Mouse (Mus musculus): ENCODE data around the gene Tmc8. TPM values are rescaled to one million over a fixed set of nuclear protein-coding genes. Genes with fewer than 3 reads are reported as not detected.
A peak's percentile ranks its signal among the peaks of the same experiment; 100 is the strongest.

Tmc8 gene
- polyA plus RNA-seq, 1 experiment from 2014 or later: 21.6 TPM

DNA sequence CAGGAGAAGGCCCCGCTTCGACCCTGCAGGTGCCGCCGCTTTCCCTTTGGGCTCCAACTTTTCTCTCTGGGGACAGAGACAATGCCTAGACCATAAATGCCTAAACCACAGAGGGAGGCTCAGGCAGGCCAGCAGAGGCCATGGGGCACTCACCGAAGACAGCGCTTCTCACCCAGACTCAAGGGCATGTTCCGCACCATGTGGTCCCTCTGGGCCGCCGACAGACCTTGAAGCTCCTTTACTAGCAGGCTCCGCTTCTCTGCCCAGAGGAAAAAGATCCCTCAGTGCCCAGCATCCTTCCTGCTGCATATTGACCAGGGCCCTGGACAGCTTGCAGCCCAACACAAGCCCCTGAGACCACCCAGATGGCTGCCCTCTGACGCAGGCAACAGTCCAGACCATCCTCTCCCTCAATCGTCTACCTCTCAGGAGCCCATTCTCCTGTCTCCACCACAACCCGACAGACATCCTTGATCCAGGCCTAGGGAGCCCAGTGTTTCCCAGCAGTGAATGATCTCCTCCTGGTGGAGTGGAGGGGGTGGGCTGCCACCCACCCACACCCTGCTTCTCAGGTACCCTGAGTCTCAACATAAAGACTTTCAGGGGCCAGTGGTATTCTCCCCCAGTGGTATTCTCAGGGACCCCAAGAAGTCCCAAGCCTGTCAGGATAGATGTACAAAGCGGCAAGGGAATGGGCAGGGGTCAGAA, 5.6 kb upstream of the Tmc8 start:
- H3K27me3 ChIP-seq (replicated peaks): no peaks in the 10 kb centered on the region

DNA sequence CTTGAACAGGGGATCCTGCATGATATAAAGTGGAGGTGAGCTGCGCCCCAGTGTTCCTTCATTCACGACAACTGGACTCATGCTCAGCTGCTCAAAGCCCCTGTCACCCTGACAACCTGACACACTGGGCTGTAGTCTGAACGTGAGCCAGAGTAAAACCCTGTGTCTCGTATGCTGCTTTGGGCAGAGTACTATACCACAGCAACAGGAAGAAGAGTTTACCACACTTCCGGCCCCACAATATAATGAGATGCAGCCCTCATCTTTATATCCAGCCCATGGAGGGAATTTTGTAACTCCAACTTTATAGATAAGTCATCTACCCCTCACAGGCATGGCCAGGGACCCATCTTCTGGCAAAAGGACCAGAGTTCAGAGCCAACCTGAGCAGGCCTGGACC, 4.8 kb upstream of the Tmc8 start:
- H3K27me3 ChIP-seq (replicated peaks): no peaks in the 10 kb centered on the region; the same call in 1 of the 2 replicates
- no peak for ATAC-seq
- WGBS (ENCODE audit: insufficient replicate concordance): 79% methylated on average over 5 of the region's 5 CpGs
- H3K9ac ChIP-seq: 0 out of 2 replicates have a peak overlapping the region, but pooled peaks have one; percentile 90
- H3K36me3 ChIP-seq: peaks cover 68% of the 10 kb centered on the region
- H3K4me1 ChIP-seq: peaks cover 58% of the 10 kb centered on the region
- H3K27ac ChIP-seq: peak overlapping the region; percentile 100
- peak overlapping the region; percentile 95 for H3K4me2 ChIP-seq
- no peaks in the 10 kb centered on the region for H3K9me3 ChIP-seq (replicated peaks)
- H3K4me3 ChIP-seq: 0 out of 2 replicates have a peak overlapping the region, but pooled peaks have one; percentile 92

More for the DNA sequence above, 5.6 kb upstream of the Tmc8 start:
- Histone ChIP-seq H3K27ac (no peak overlapping the region), H3K36me3 (peaks cover 76% of the 10 kb centered on the region), H3K4me1 (peaks cover 49% of the 10 kb centered on the region), H3K9ac (no peak overlapping the region), H3K9me3 (replicated peaks) (no peaks in the 10 kb centered on the region), H3K4me2 (peak overlapping the region; percentile 2; the same call in 1 of the 2 replicates), H3K4me3 (no peak overlapping the region)
- no peak for ATAC-seq
- WGBS (ENCODE audit: insufficient replicate concordance): 94% methylated on average over 14 of the region's 14 CpGs

DNA sequence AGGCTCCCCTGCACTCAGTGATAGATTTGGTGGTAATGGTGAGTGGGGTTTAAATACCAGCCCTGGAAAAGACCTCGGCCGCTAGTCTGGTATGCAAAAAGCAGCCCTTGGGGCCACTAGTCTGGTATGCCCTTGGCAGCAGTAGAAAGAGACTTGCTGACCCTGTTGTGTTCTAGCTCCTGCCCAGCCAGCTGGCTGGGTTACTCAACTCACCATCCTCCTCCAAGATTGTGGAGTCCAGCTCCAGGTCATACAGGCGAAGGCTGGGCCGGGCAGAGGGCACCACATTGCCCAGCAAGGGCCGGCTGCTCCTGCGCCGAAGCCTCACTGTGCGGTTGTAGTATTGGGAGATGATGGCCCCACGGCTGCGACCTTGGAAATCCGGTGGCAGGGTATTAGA, 3.8 kb upstream of the Tmc8 start:
- H3K27ac ChIP-seq: peak overlapping the region; percentile 100
- H3K36me3 ChIP-seq: peaks cover 58% of the 10 kb centered on the region
- H3K27me3 ChIP-seq (replicated peaks): no peaks in the 10 kb centered on the region; the same call in 1 of the 2 replicates

DNA sequence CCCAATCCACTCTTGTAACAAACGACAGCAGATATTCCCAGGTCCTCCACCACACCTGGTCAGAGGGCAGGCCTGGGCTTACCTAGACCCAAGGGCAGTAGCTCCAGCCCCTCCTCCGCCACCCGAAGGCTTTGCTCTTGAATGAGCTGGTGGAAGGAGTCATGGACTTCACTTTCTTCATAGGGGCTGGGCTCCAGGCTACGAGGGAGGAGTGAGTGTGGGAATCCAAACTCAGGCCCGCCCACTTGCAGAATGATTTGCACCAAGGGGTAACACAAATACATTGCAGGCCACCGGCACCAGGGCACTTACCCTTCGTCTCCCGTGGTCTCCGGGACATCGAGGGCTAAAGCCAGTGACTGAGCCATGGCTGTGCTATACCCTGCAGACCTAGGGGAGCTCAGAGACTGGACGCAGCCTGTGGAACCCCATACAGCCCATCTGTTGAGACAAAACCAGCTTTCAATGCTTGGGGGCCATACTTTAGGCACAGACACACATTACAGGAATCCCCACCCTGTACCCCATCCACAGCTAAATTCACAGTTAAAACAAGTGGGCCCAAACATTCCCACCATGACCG, 2.9 kb upstream of the Tmc8 start:
- 33% methylated on average over 12 of the region's 12 CpGs for WGBS (ENCODE audit: insufficient replicate concordance)
- H3K27ac ChIP-seq: peak overlapping the region; percentile 100
- peak overlapping the region; percentile 90 for H3K9ac ChIP-seq
- H3K4me3 ChIP-seq: peak overlapping the region; percentile 92
- no peaks in the 10 kb centered on the region; the same call in none of the 2 replicates for H3K27me3 ChIP-seq (replicated peaks)
- H3K9me3 ChIP-seq (replicated peaks): no peaks in the 10 kb centered on the region
- ATAC-seq: no peak
- H3K36me3 ChIP-seq: peaks cover 52% of the 10 kb centered on the region
- H3K4me2 ChIP-seq: peak overlapping the region; percentile 95
- peaks cover 67% of the 10 kb centered on the region for H3K4me1 ChIP-seq

More for the DNA sequence above, 3.8 kb upstream of the Tmc8 start:
- H3K4me2 ChIP-seq: peak overlapping the region; percentile 95
- H3K9ac ChIP-seq: peak overlapping the region; percentile 90
- H3K4me1 ChIP-seq: peaks cover 64% of the 10 kb centered on the region
- no peak for ATAC-seq
- 92% methylated on average over 11 of the region's 11 CpGs for WGBS (ENCODE audit: insufficient replicate concordance)
- peak overlapping the region; percentile 92 for H3K4me3 ChIP-seq
- H3K9me3 ChIP-seq (replicated peaks): no peaks in the 10 kb centered on the region

DNA sequence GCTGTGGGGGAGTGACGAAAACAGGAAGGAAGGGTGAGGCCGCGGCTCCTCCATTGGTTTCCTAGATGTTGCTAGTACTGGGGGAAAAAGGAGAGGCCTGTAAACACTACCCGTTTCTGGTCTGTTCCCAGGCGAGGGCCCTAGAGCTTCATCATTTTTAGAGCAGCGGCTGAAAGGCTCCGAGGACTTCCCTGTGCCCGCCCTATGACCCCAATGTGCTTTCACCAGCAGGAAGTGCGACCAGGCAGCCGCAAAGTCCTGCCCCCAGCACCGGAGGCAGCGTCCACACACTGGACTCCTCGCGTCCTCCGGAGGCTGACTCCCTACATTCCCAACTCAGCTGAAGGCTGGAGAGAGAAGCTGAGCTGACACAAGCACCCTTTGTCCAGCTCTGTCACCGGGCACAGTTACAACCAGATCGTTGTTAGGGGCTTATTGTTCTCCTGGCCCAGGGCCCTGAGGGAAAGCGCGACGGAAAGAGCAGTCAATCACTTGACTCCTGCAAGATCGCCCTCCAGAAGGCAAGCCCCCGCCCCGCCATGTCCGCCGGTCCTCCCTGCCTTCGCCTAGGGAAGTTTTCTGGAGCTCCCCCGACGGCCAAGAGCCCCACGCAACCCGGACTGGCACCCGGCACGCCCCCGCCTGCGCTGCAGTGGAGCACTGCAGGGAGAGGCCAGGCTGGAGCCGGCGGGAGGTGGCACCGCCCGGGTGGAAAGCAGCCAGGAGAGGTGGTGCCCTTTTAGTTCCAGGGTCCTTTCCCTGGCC, 2.3 kb upstream of the Tmc8 start:
- H3K9me3 ChIP-seq (replicated peaks): no peaks in the 10 kb centered on the region
- H3K27ac ChIP-seq: peak overlapping the region; percentile 100
- 0 out of 2 replicates have a peak, but pooled peaks have one; percentile 22 for ATAC-seq
- H3K4me1 ChIP-seq: peaks cover 74% of the 10 kb centered on the region
- H3K4me2 ChIP-seq: peak overlapping the region; percentile 95
- WGBS (ENCODE audit: insufficient replicate concordance): under 1% methylated on average over 38 of the region's 38 CpGs
- H3K27me3 ChIP-seq (replicated peaks): no peaks in the 10 kb centered on the region; the same call in none of the 2 replicates
- H3K9ac ChIP-seq: peak overlapping the region; percentile 90
- peaks cover 52% of the 10 kb centered on the region for H3K36me3 ChIP-seq
- H3K4me3 ChIP-seq: peak overlapping the region; percentile 92

DNA sequence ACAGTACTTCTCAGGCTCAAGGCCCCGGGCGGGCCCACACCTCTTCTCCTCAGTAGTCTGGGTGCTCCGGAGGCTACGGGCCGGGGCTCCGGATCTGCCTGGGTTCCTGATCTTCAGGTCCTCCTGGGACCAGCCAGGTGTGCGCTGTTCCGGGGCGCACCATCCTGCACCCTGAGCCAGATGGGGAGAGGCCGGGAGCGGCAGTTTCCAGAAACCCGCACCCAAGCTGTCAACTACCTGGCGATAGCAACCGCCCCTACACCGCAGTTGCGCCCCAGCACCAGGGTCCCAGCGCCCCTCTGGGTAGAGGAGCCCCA, 1.7 kb upstream of the Tmc8 start:
- ATAC-seq: peak; percentile 5; the same call in 1 of the 2 replicates
- under 1% methylated on average over 17 of the region's 17 CpGs for WGBS (ENCODE audit: insufficient replicate concordance)
- peak overlapping the region; percentile 100 for H3K27ac ChIP-seq

DNA sequence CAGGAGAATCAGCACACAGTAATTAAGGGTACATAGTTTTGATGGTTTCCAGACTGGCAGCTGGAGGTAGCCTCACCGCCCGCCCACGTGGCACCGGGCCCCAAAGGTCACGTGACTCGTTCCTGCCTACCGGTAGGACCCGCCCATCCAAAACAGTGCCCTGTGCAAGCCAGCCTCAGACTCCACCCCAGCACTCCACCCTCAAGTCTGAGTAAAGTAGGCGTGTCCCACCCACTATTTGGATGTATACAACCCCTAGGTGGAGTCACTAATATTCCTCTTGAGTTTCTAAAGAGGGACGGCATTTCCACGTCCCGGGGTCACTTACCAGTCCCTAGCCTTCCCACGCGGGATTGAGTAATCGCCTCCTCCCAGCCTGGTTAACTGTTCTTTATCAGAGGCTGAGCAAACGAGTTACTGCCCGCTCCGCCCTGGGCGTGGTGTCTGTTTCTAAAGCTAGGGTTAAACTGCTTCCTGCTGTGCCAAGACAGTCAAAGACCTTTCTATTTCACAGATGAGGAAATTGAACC, 1.2 kb upstream of the Tmc8 start:
- Histone ChIP-seq H3K27ac (peak overlapping the region; percentile 100), H3K4me1 (peaks cover 82% of the 10 kb centered on the region), H3K4me3 (peak overlapping the region; percentile 92), H3K27me3 (replicated peaks) (no peaks in the 10 kb centered on the region; the same call in none of the 2 replicates), H3K9ac (peak overlapping the region; percentile 90), H3K36me3 (peaks cover 52% of the 10 kb centered on the region), H3K4me2 (peak overlapping the region; percentile 95), H3K9me3 (replicated peaks) (no peaks in the 10 kb centered on the region)
- ATAC-seq: peak; percentile 79
- under 1% methylated on average over 19 of the region's 19 CpGs for WGBS (ENCODE audit: insufficient replicate concordance)

More for the DNA sequence above, 1.7 kb upstream of the Tmc8 start:
- Histone ChIP-seq H3K27me3 (replicated peaks) (no peaks in the 10 kb centered on the region; the same call in none of the 2 replicates), H3K4me2 (peak overlapping the region; percentile 95), H3K9me3 (replicated peaks) (no peaks in the 10 kb centered on the region), H3K36me3 (peaks cover 52% of the 10 kb centered on the region), H3K4me3 (peak overlapping the region; percentile 92), H3K9ac (peak overlapping the region; percentile 90), H3K4me1 (peaks cover 79% of the 10 kb centered on the region)

DNA sequence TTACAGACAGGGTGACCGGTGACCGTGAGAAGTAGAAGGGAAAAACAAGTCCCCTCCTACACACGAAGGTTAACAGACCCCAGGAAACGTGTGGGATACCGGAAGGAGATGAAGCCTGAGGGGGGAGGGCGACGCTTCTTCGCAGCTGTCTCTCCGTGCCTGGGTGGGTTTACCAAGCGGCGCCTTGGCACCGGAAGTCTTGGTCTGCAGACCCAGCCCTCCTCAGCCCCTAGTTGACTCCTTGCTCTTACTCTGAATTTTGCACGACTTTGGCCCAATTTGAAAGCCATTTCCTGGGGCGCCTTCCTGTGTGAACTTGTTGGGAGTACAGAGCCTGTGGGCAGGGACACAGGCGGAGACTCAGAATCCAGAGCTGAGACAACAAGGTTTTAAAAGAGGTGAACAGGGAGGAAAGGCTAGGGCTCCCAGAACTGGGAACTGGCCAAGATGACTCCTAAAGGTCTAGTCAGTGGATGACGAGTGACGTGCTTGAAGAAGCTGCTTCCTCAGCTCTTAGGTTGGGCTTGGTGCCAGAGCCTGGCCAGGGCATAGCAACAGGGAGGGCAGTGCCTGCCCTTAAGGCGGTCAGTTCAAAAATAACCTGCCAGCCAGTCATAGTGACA, 566 bp upstream of the Tmc8 start:
- H3K36me3 ChIP-seq: peaks cover 52% of the 10 kb centered on the region
- 0 out of 2 replicates have a peak, but pooled peaks have one; percentile 4 for ATAC-seq
- WGBS (ENCODE audit: insufficient replicate concordance): 2% methylated on average over 18 of the region's 18 CpGs

DNA sequence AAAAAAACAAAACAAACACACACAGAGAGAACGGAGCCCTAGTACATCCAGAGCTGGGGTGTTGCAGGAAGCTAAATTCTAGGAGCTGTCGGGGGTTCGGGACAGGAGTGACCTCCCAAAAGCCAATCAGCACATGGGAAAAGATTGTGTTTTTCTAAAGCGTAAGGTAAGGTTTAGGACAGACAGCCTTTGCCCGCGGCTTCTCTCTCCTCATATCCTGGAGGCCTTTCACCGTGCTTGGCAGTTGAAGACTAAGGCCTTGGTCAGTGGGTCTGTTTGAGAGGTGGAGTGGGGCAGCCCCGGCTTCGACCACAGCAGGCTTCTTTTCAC, 794 bp downstream of the Tmc8 start:
- 8% methylated on average over 9 of the region's 9 CpGs for WGBS (ENCODE audit: insufficient replicate concordance)
- peaks cover 52% of the 10 kb centered on the region for H3K36me3 ChIP-seq

More for the DNA sequence above, 566 bp upstream of the Tmc8 start:
- H3K4me1 ChIP-seq: peaks cover 82% of the 10 kb centered on the region
- no peaks in the 10 kb centered on the region; the same call in none of the 2 replicates for H3K27me3 ChIP-seq (replicated peaks)
- H3K4me3 ChIP-seq: peak overlapping the region; percentile 92
- no peaks in the 10 kb centered on the region for H3K9me3 ChIP-seq (replicated peaks)
- H3K9ac ChIP-seq: peak overlapping the region; percentile 90
- H3K27ac ChIP-seq: peak overlapping the region; percentile 100
- H3K4me2 ChIP-seq: peak overlapping the region; percentile 95

DNA sequence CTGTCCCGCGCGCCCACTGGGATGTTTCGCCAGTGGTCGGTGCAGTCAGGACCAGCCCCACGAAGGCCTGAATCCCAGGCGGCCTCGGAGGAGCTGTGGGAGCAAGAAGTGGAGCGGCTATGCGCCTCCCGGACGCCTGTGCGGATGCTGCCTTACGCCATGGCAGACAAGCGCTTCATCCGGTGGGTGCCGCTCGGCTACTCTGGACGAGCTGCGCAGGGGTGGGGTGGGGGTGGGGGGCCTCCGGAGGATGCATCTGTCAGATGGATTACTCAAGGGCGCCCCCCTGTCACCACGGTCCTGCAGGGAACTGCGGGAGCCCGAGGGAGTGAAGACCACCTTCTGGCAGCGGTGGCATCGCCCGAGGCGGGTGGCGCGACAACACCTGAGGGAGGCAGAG, 1.2 kb downstream of the Tmc8 start:
- H3K4me1 ChIP-seq: peaks cover 72% of the 10 kb centered on the region
- peak overlapping the region; percentile 92 for H3K4me3 ChIP-seq
- ATAC-seq: no peak

More for the DNA sequence above, 794 bp downstream of the Tmc8 start:
- Histone ChIP-seq H3K4me1 (peaks cover 76% of the 10 kb centered on the region), H3K27ac (peak overlapping the region; percentile 100), H3K9me3 (replicated peaks) (no peaks in the 10 kb centered on the region), H3K4me2 (peak overlapping the region; percentile 95), H3K4me3 (peak overlapping the region; percentile 92), H3K27me3 (replicated peaks) (no peaks in the 10 kb centered on the region; the same call in none of the 2 replicates), H3K9ac (peak overlapping the region; percentile 90)
- ATAC-seq: no peak

More for the DNA sequence above, 1.2 kb downstream of the Tmc8 start:
- peak overlapping the region; percentile 95 for H3K4me2 ChIP-seq
- H3K36me3 ChIP-seq: peaks cover 52% of the 10 kb centered on the region
- no peaks in the 10 kb centered on the region; the same call in none of the 2 replicates for H3K27me3 ChIP-seq (replicated peaks)
- under 1% methylated on average over 31 of the region's 31 CpGs for WGBS (ENCODE audit: insufficient replicate concordance)
- peak overlapping the region; percentile 90 for H3K9ac ChIP-seq
- H3K9me3 ChIP-seq (replicated peaks): no peaks in the 10 kb centered on the region
- peak overlapping the region; percentile 100 for H3K27ac ChIP-seq

All from liver, embryonic 12.5 days (tissue).